ENCODE assay signal across 8 mouse cellular contexts in genomic region chr16:17509240-17509597, GRCm38 (mm10). TPM values are rescaled to one million over a fixed set of nuclear protein-coding genes. Genes with fewer than 3 reads are reported as not detected.
DNase-seq lines count a peak whose midpoint lies in the region; ATAC-seq and TF ChIP-seq lines count a peak whose summit lies in the region.

No protein-coding gene starts in this region.

- peaks cover 18% of the 10 kb centered on the region for H3K4me1 ChIP-seq in cerebellum, adult 2 months (ENCODE audit: control insufficient read depth, insufficient read depth, low read length)
- peaks cover 7% of the 10 kb centered on the region for H3K4me1 ChIP-seq in thymus, adult 2 months (replicated peaks; ENCODE audit: control insufficient read depth, insufficient read depth, low read length)
- H3K4me1 ChIP-seq in limb, embryonic 14.5 days (ENCODE audit: control insufficient read depth, insufficient read depth, low read length): peaks cover 10% of the 10 kb centered on the region
- peaks cover 2% of the 10 kb centered on the region; the same call in 1 of the 2 replicates for H3K4me1 ChIP-seq in stomach, postnatal 0 days (replicated peaks; ENCODE audit: control insufficient read depth, insufficient read depth)

- H3K27ac ChIP-seq in cerebellum, adult 2 months (ENCODE audit: insufficient read depth, low read length): peak overlapping the region; percentile 54
- no peak overlapping the region for H3K27ac ChIP-seq in thymus, adult 2 months (ENCODE audit: control insufficient read depth, insufficient read depth, low read length)
- 0 out of 2 replicates have a peak overlapping the region, but pooled peaks have one; percentile 90 for H3K27ac ChIP-seq in limb, embryonic 14.5 days (replicated peaks; ENCODE audit: low read depth, low read length)
- H3K27ac ChIP-seq in stomach, postnatal 0 days (replicated peaks): peak overlapping the region; percentile 82

- H3K4me3 ChIP-seq in cerebellum, adult 2 months (replicated peaks; ENCODE audit: insufficient read depth, low read depth, low read length): peak overlapping the region; percentile 84
- H3K4me3 ChIP-seq in thymus, adult 2 months (ENCODE audit: control insufficient read depth, insufficient read depth, low read length): peak overlapping the region; percentile 78
- H3K4me3 ChIP-seq in limb, embryonic 14.5 days (replicated peaks; ENCODE audit: low read length): peak overlapping the region; percentile 76
- peak overlapping the region; percentile 75 for H3K4me3 ChIP-seq in stomach, postnatal 0 days (ENCODE audit: low read depth, low read length)

- TF ChIP-seq POLR2A in cerebellum, adult 2 months (IDR thresholded peaks at IDR 0.05; ENCODE audit: borderline replicate concordance, insufficient read depth, low read length): no peak
- TF ChIP-seq POLR2A in thymus, adult 2 months (IDR thresholded peaks at IDR 0.05; ENCODE audit: control insufficient read depth, extremely low read depth, insufficient read depth, low read length, poor library complexity): no peak
- no peak for TF ChIP-seq POLR2A in limb, embryonic 14.5 days (IDR thresholded peaks at IDR 0.05; ENCODE audit: borderline replicate concordance, extremely low read depth, insufficient read depth, insufficient read length)

- TF ChIP-seq EP300 in stomach, postnatal 0 days (optimal IDR thresholded peaks at IDR 0.05): no peak

- peaks cover 14% of the 10 kb centered on the region for H3K36me3 ChIP-seq in thymus, adult 2 months (ENCODE audit: control insufficient read depth, insufficient read depth, low read length)
- H3K36me3 ChIP-seq in limb, embryonic 14.5 days (ENCODE audit: control insufficient read depth, insufficient read depth, low read length): peaks cover 32% of the 10 kb centered on the region
- H3K36me3 ChIP-seq in stomach, postnatal 0 days (ENCODE audit: control insufficient read depth, insufficient read depth, low read length): peaks cover 3% of the 10 kb centered on the region; the same call in 1 of the 2 replicates

- TF ChIP-seq CTCF in cerebellum, adult 2 months (IDR thresholded peaks at IDR 0.05; ENCODE audit: borderline replicate concordance, insufficient read depth, low read depth, low read length): no peak
- no peak for TF ChIP-seq CTCF in thymus, adult 2 months (IDR thresholded peaks at IDR 0.05; ENCODE audit: borderline replicate concordance, control insufficient read depth, extremely low read depth, insufficient read depth, low read length, poor library complexity)
- no peak for TF ChIP-seq CTCF in stomach, postnatal 0 days (IDR thresholded peaks at IDR 0.05; ENCODE audit: low read depth)

- H3K4me2 ChIP-seq in limb, embryonic 14.5 days (replicated peaks; ENCODE audit: low read depth, low read length, severe bottlenecking): peak overlapping the region; percentile 59
- peak overlapping the region; percentile 54 for H3K4me2 ChIP-seq in stomach, postnatal 0 days (replicated peaks; ENCODE audit: low read depth)

- no peak for DNase-seq in cerebellum, adult 2 months
- DNase-seq in cerebellum, postnatal 10 days: no peak
- no peak for DNase-seq in thymus, adult 2 months
- DNase-seq in thymus, postnatal 14 days: no peak
- DNase-seq in limb, embryonic 14.5 days (ENCODE audit: low spot score): no peak
- no peak for DNase-seq in stomach, postnatal 0 days (ENCODE audit: low spot score)
- DNase-seq in embryo, embryonic 10 days (ENCODE audit: low spot score): no peak
- DNase-seq in layer of hippocampus, postnatal 25 days (ENCODE audit: extremely low spot score in 1 of 2, low spot score in 1 of 2): no peak

- no peaks in the 10 kb centered on the region for H3K27me3 ChIP-seq in cerebellum, adult 2 months (ENCODE audit: control insufficient read depth, insufficient read depth, low read length)
- H3K27me3 ChIP-seq in thymus, adult 2 months (ENCODE audit: control insufficient read depth, insufficient read depth, low read length): no peaks in the 10 kb centered on the region
- H3K27me3 ChIP-seq in limb, embryonic 14.5 days (ENCODE audit: control insufficient read depth, insufficient read depth, low read length): no peaks in the 10 kb centered on the region
- no peaks in the 10 kb centered on the region for H3K27me3 ChIP-seq in stomach, postnatal 0 days (ENCODE audit: control insufficient read depth, insufficient read depth, low read length)

- no peak for ATAC-seq in limb, embryonic 14.5 days (ENCODE audit: low FRiP score, low read depth)
- ATAC-seq in stomach, postnatal 0 days (ENCODE audit: low FRiP score, low TSS enrichment): no peak

- under 1% methylated on average over 9 of the region's 9 CpGs for WGBS in cerebellum, adult 2 months
- 5% methylated on average over 9 of the region's 9 CpGs for WGBS in thymus, adult 2 months
- 14% methylated on average over 9 of the region's 9 CpGs for WGBS in limb, embryonic 14.5 days
- 6% methylated on average over 9 of the region's 9 CpGs for WGBS in stomach, postnatal 0 days

- H3K9ac ChIP-seq in limb, embryonic 14.5 days (ENCODE audit: low read depth, low read length, severe bottlenecking): peak overlapping the region; percentile 86
- peak overlapping the region; percentile 84 for H3K9ac ChIP-seq in stomach, postnatal 0 days (ENCODE audit: low read length)

- H3K9me3 ChIP-seq in limb, embryonic 14.5 days (ENCODE audit: control insufficient read depth, low read length): no peaks in the 10 kb centered on the region
- no peaks in the 10 kb centered on the region for H3K9me3 ChIP-seq in stomach, postnatal 0 days (ENCODE audit: control insufficient read depth, low read length)

RNA-seq across cellular contexts. Expression of gene Lztr1, which starts 0.7 kb away (rescaled TPM):
- polyA plus RNA-seq in cerebellum, adult 2 months (2012; rRNA removed): 240 and 242 TPM in 2 replicates
- polyA plus RNA-seq in thymus, adult 2 months (2012; rRNA removed): 291 and 303 TPM in 2 replicates
- 246 and 336 TPM in 2 replicates for polyA plus RNA-seq in limb, embryonic 14.5 days (2012; rRNA removed)
- polyA plus RNA-seq in limb, embryonic 14.5 days (2014; fragmentation: Nextera tagmentation; extraction: Ambion mirVana): 82.6 and 87.6 TPM in 2 replicates
- polyA plus RNA-seq in stomach, postnatal 0 days (2015; fragmentation: Nextera tagmentation; extraction: Ambion mirVana): 27.3 and 34.4 TPM in 2 replicates
- total RNA-seq in layer of hippocampus, postnatal 25 days (2021): 100 to 1,000 TPM; 189 to 193 TPM

RNA-seq across cellular contexts. Expression of gene Aifm3, which starts 19.8 kb away (rescaled TPM):
- 472 and 503 TPM in 2 replicates for polyA plus RNA-seq in cerebellum, adult 2 months (2012; rRNA removed)
- 0.93 and 1.4 TPM in 2 replicates for polyA plus RNA-seq in thymus, adult 2 months (2012; rRNA removed)
- 0.85 and 1.3 TPM in 2 replicates for polyA plus RNA-seq in limb, embryonic 14.5 days (2012; rRNA removed)
- 0.48 and 0.55 TPM in 2 replicates for polyA plus RNA-seq in limb, embryonic 14.5 days (2014; fragmentation: Nextera tagmentation; extraction: Ambion mirVana)
- polyA plus RNA-seq in stomach, postnatal 0 days (2015; fragmentation: Nextera tagmentation; extraction: Ambion mirVana): 0.51 and 0.61 TPM in 2 replicates
- 10 to 100 TPM; 76.1 to 84.5 TPM for total RNA-seq in layer of hippocampus, postnatal 25 days (2021)

RNA-seq across cellular contexts. Expression of gene Thap7, which starts 21.7 kb away (rescaled TPM):
- polyA plus RNA-seq in cerebellum, adult 2 months (2012; rRNA removed): 74.3 TPM in 2 replicates
- 139 and 141 TPM in 2 replicates for polyA plus RNA-seq in thymus, adult 2 months (2012; rRNA removed)
- 91.9 and 104 TPM in 2 replicates for polyA plus RNA-seq in limb, embryonic 14.5 days (2012; rRNA removed)
- polyA plus RNA-seq in limb, embryonic 14.5 days (2014; fragmentation: Nextera tagmentation; extraction: Ambion mirVana): 60.0 and 63.2 TPM in 2 replicates
- 41.0 and 42.4 TPM in 2 replicates for polyA plus RNA-seq in stomach, postnatal 0 days (2015; fragmentation: Nextera tagmentation; extraction: Ambion mirVana)
- 10 to 100 TPM; 39.8 to 47.8 TPM for total RNA-seq in layer of hippocampus, postnatal 25 days (2021)

RNA-seq across cellular contexts. Expression of gene Lrrc74b, which starts 51.8 kb away (rescaled TPM):
- polyA plus RNA-seq in cerebellum, adult 2 months (2012; rRNA removed): 0.36 and 0.89 TPM in 2 replicates
- polyA plus RNA-seq in thymus, adult 2 months (2012; rRNA removed): 0.10 and 0.11 TPM in 2 replicates
- polyA plus RNA-seq in limb, embryonic 14.5 days (2012; rRNA removed): 0.08 and 0.23 TPM in 2 replicates
- polyA plus RNA-seq in limb, embryonic 14.5 days (2014; fragmentation: Nextera tagmentation; extraction: Ambion mirVana): 0.29 TPM in 1 of 2 replicates, not detected in the other
- polyA plus RNA-seq in stomach, postnatal 0 days (2015; fragmentation: Nextera tagmentation; extraction: Ambion mirVana): 0.33 TPM in 2 replicates
- total RNA-seq in layer of hippocampus, postnatal 25 days (2021): 1 to 10 TPM in 1 of 2 experiments, under 1 TPM in 1; 0.57 to 1.2 TPM

RNA-seq across cellular contexts. Expression of gene P2rx6, which starts 52.5 kb away (rescaled TPM):
- 4.8 and 6.5 TPM in 2 replicates for polyA plus RNA-seq in cerebellum, adult 2 months (2012; rRNA removed)
- 1.6 and 1.8 TPM in 2 replicates for polyA plus RNA-seq in thymus, adult 2 months (2012; rRNA removed)
- 0.92 and 0.99 TPM in 2 replicates for polyA plus RNA-seq in limb, embryonic 14.5 days (2012; rRNA removed)
- polyA plus RNA-seq in limb, embryonic 14.5 days (2014; fragmentation: Nextera tagmentation; extraction: Ambion mirVana): 0.47 and 0.82 TPM in 2 replicates
- 1.5 and 1.7 TPM in 2 replicates for polyA plus RNA-seq in stomach, postnatal 0 days (2015; fragmentation: Nextera tagmentation; extraction: Ambion mirVana)
- total RNA-seq in layer of hippocampus, postnatal 25 days (2021): 1 to 10 TPM in 1 of 2 experiments, under 1 TPM in 1; 0.64 to 1.3 TPM

Comparison
In these comparisons a context has a peak if more than half of its experiments do, and no peak if none do; other contexts are left out.
1. RNA of gene Aifm3, which starts 19.8 kb away (polyA plus RNA-seq): 472 to 503 TPM in cerebellum, adult 2 months; 0.48 to 1.3 TPM in limb, embryonic 14.5 days, 0.93 to 1.4 TPM in thymus, adult 2 months and 0.51 to 0.61 TPM in stomach, postnatal 0 days; every median in the first group is over 100 times any median in the second.
2. Peak in every context shown above with its lines, with median percentiles within 50 percentile points of each other: H3K4me3 ChIP-seq.